Mouse (Mus musculus): ENCODE measurements around the gene Arhgap9. TPM values are rescaled to one million over a fixed set of nuclear protein-coding genes. Genes with fewer than 3 reads are reported as not detected.

The Arhgap9 gene
- polyA plus RNA-seq, 1 experiment from 2014 or later: 15.1 TPM

DNA sequence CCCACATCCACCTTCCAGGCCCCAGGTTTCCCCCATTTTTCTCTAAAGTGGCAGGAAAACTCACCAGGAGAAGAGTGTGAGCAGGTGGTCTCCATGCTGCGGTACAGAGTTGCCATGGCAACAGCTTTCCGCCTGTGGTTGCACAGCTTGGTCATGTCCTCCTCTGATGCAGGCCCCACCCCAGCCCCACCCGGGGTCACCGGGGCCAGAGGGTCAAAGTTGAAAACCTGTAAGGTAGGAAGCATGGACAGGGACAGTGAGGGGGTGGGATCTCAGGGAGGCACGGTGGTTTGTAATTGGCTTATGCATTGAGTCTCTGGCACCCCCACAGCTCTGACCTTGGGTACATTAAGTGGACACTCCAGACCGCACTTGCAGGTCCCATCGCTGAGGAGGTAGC lies 35.0 kb upstream of the Arhgap9 start:
- H3K27me3 ChIP-seq: no peaks in the 10 kb centered on the region
- H3K4me1 ChIP-seq (replicated peaks): peaks cover 56% of the 10 kb centered on the region
- peak overlapping the region; percentile 78 for H3K4me3 ChIP-seq (replicated peaks)
- no peaks in the 10 kb centered on the region for H3K9me3 ChIP-seq (replicated peaks)
- DNase-seq (no peak), ATAC-seq (ENCODE audit: low read depth) (no peak)
- peaks cover 58% of the 10 kb centered on the region for H3K36me3 ChIP-seq
- 68% methylated on average over 7 of the region's 7 CpGs for WGBS (ENCODE audit: insufficient replicate concordance)
- peak overlapping the region; percentile 96; the same call in 1 of the 2 replicates for H3K9ac ChIP-seq
- H3K4me2 ChIP-seq: peak overlapping the region; percentile 88
- peak overlapping the region; percentile 100 for H3K27ac ChIP-seq

DNA sequence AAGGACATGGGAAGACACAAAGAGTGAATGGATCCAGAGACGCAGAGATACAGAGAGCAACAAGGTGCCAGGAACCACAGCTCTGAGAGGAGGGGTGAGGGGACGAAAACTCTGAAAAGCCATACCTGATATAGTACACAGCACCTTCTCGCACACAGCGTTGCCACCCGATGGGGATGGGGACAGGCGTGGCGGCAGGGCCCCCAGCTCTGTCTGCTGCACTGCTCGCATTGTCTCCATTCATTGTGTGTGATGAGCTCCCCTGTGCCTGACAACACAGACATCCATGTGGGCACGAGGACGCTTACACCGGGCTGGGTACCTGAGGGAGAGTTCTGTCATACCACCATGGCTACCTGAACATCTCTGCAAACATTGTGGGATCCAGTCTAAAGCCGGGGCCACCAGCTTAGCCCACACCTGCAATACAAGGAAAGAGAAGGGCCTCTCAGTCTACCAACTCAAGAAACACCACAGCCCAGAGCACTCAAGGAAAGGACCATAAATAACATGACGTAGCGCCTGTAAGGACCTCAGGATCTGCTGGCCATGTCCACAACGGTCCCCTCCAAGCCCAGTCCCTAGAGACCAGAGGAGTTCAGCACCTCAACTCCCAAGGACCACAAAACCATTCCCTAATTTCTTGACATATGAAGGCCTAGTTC lies 34.4 kb upstream of the Arhgap9 start:
- H3K27ac ChIP-seq: peak overlapping the region; percentile 100
- peak overlapping the region; percentile 88 for H3K4me2 ChIP-seq
- DNase-seq (no peak), ATAC-seq (ENCODE audit: low read depth) (no peak)
- no peaks in the 10 kb centered on the region for H3K9me3 ChIP-seq (replicated peaks)
- H3K9ac ChIP-seq: peak overlapping the region; percentile 96
- 69% methylated on average over 15 of the region's 15 CpGs for WGBS (ENCODE audit: insufficient replicate concordance)
- H3K27me3 ChIP-seq: no peaks in the 10 kb centered on the region
- H3K4me1 ChIP-seq (replicated peaks): peaks cover 63% of the 10 kb centered on the region
- H3K36me3 ChIP-seq: peaks cover 52% of the 10 kb centered on the region
- peak overlapping the region; percentile 78 for H3K4me3 ChIP-seq (replicated peaks)

GRCm38 (mm10) chr10:127287936-127288293 lies 33.8 kb upstream of the Arhgap9 start:
- peak overlapping the region; percentile 78 for H3K4me3 ChIP-seq (replicated peaks)
- DNase-seq (no peak), ATAC-seq (ENCODE audit: low read depth) (no peak)
- peaks cover 52% of the 10 kb centered on the region for H3K36me3 ChIP-seq
- H3K4me1 ChIP-seq (replicated peaks): peaks cover 63% of the 10 kb centered on the region
- peak overlapping the region; percentile 96 for H3K9ac ChIP-seq
- no peaks in the 10 kb centered on the region for H3K9me3 ChIP-seq (replicated peaks)
- WGBS (ENCODE audit: insufficient replicate concordance): 1% methylated on average over 3 of the region's 3 CpGs
- peak overlapping the region; percentile 88 for H3K4me2 ChIP-seq
- H3K27me3 ChIP-seq: no peaks in the 10 kb centered on the region
- peak overlapping the region; percentile 100 for H3K27ac ChIP-seq

DNA sequence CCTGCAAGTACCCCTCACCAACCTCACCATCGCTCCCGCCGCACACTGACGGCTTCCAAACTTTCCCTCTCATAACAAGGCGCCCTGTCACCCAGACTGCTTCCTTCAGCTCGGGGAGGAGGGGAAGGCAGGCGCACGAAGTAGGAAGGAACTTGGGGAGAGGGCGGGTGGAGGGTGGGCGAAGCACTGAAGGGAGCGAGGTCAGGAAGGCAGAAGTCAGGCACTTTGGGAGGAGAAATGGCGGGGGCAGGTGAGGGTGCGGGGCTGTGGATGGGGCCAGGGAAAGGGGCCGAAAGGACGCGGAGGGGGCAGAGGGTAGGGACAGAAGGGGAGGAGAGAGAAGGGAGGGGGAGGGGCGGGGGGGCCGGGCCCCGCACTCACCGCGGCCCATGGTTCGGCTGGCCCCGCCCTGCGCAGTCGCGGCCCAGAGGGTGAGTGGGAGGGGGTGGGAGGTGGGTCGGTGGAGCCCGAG lies 33.4 kb upstream of the Arhgap9 start:
- Histone ChIP-seq H3K9ac (peak overlapping the region; percentile 96), H3K27ac (peak overlapping the region; percentile 100), H3K4me3 (replicated peaks) (peak overlapping the region; percentile 78), H3K36me3 (peaks cover 52% of the 10 kb centered on the region), H3K4me1 (replicated peaks) (peaks cover 68% of the 10 kb centered on the region), H3K4me2 (peak overlapping the region; percentile 88), H3K27me3 (no peaks in the 10 kb centered on the region), H3K9me3 (replicated peaks) (no peaks in the 10 kb centered on the region)
- ATAC-seq (ENCODE audit: low read depth): peak; percentile 0; the same call in 1 of the 2 replicates
- DNase-seq: no peak
- WGBS (ENCODE audit: insufficient replicate concordance): under 1% methylated on average over 25 of the region's 28 CpGs

DNA sequence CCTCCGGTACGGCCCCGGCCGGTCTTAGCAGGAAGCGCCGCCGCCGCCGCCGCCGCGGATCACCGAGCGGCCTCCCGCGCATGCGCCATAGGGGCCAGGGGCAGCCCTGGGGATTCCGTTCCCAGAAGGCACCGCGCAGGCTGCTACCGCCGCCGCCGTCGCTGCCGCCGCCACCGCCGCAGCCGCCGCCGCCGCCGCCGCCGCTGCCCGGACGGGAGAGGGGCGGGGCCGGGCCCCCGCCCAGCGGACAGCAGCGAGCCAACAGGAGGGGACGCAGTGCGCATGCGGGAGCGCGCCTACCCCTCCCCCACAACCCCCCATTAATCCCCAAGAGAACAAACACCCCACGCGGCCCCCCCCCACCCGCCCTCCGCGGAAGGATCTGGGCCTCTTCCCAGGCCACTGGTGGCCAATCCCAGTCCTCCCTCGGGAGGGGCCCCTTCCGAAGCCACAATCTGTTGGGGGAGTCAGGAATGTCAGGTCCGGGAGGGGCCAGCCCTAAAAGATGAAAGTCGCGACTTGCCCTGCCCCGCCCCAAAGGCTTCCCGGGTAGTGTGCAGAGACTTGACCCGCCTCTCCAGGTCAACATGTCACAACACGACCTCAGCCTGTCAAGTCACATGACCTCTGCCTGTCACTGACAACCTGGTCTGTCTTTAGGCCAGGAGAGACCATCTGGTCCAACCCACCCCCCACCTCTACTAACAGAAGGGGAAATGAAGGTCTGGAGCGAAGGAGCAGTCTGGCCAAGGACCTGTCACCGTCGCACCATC lies 32.8 kb upstream of the Arhgap9 start, which contains the start of gene Mbd6:
Gene Mbd6, minus strand, starts transcription at position 219 of the 773 bp plus-strand sequence.
- ATAC-seq (ENCODE audit: low read depth): peak; percentile 51
- under 1% methylated on average over 60 of the region's 65 CpGs for WGBS (ENCODE audit: insufficient replicate concordance)
- Histone ChIP-seq H3K27me3 (no peaks in the 10 kb centered on the region), H3K4me3 (replicated peaks) (peak within 1 kb of the TSS; percentile 78), H3K9me3 (replicated peaks) (no peaks in the 10 kb centered on the region), H3K36me3 (peaks cover 52% of the 10 kb centered on the region), H3K4me2 (peak within 1 kb of the TSS; percentile 88), H3K27ac (peak within 1 kb of the TSS; percentile 100), H3K4me1 (replicated peaks) (peaks cover 71% of the 10 kb centered on the region), H3K9ac (peak within 1 kb of the TSS; percentile 96)
- peak; percentile 90 for DNase-seq

DNA sequence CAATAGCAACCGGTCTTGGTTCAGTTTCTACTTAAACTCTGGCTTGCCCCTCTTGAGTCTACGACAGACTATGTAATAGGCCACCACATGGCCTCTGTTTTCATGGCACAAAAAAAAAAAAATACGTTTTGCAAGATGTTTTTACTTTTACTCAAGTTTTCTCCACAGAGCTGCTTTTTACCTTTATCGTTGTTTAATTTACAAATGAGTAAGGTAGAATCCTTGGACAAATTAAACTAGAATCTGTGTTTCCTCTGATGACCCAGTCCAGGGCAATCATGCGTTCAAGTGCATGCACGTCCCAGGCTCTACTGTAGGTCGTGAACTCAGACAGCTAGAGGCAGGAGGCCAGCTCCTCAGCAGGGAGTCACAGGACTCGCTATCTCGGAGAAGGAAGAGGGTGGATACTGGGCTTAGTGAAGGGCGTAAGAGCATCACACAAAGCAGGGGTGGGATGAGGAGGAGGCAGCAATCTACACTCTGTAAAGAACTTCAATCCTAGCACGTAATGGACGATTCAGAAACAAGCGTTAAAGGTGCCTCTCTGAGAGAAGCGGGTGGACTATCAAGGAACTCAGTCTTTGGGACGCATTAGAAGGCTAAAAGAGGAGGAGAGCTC lies 32.1 kb upstream of the Arhgap9 start:
- WGBS (ENCODE audit: insufficient replicate concordance): under 1% methylated on average over 15 of the region's 15 CpGs
- DNase-seq: peak; percentile 67
- Histone ChIP-seq H3K4me1 (replicated peaks) (peaks cover 78% of the 10 kb centered on the region), H3K36me3 (peaks cover 52% of the 10 kb centered on the region), H3K27me3 (no peaks in the 10 kb centered on the region), H3K9ac (peak overlapping the region; percentile 96), H3K9me3 (replicated peaks) (no peaks in the 10 kb centered on the region), H3K4me3 (replicated peaks) (peak overlapping the region; percentile 78), H3K27ac (peak overlapping the region; percentile 100), H3K4me2 (peak overlapping the region; percentile 88)
- ATAC-seq (ENCODE audit: low read depth): peak; percentile 46

DNA sequence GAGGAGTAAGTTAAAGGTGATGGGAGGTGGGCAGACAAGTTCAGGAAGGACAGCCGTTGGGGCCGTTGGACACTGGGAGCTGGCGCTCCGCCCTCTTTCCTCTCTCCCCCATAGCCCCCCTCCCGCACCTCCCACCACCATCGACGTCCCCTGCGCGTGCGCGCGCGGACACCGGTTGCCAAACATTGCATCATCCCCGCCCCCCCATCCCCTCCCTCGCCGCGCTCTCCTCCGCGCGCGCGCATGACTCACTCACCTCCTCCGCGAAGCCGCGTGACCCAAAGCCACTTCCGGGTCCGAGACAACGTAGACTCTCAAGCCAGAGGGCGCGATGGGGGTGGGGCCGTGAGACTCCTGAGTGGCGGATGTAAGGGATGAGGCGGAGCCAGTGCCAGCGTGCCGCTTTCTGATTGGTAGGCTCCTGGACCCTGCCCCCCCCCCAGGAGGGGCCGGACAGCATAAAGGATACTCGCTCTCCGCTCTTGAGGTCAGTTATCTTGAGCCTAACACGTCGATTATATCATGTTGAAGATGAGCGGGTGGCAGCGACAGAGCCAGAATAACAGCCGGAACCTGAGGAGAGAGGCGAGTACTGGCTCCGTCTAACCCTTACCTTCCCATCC lies 31.3 kb upstream of the Arhgap9 start:
- DNase-seq (peak; percentile 100), ATAC-seq (ENCODE audit: low read depth) (peak; percentile 80)
- H3K27ac ChIP-seq: peak overlapping the region; percentile 100
- no peaks in the 10 kb centered on the region for H3K27me3 ChIP-seq
- WGBS (ENCODE audit: insufficient replicate concordance): under 1% methylated on average over 43 of the region's 47 CpGs
- peak overlapping the region; percentile 96 for H3K9ac ChIP-seq
- peak overlapping the region; percentile 88 for H3K4me2 ChIP-seq
- no peaks in the 10 kb centered on the region for H3K9me3 ChIP-seq (replicated peaks)
- H3K36me3 ChIP-seq: peaks cover 52% of the 10 kb centered on the region
- H3K4me3 ChIP-seq (replicated peaks): peak overlapping the region; percentile 78
- H3K4me1 ChIP-seq (replicated peaks): peaks cover 79% of the 10 kb centered on the region

- Histone ChIP-seq H3K27me3 (no peaks in the 10 kb centered on the region), H3K36me3 (peaks cover 52% of the 10 kb centered on the region), H3K27ac (peak overlapping the region; percentile 100), H3K4me2 (peak overlapping the region; percentile 88), H3K9me3 (replicated peaks) (no peaks in the 10 kb centered on the region), H3K4me1 (replicated peaks) (peaks cover 71% of the 10 kb centered on the region), H3K4me3 (replicated peaks) (peak overlapping the region; percentile 78), H3K9ac (peak overlapping the region; percentile 84)
- ATAC-seq (ENCODE audit: low read depth) (peak; percentile 35), DNase-seq (peak; percentile 74)
- WGBS (ENCODE audit: insufficient replicate concordance): 2% methylated on average over 19 of the region's 19 CpGs
These were observed 30.6 kb upstream of the Arhgap9 start for GRCm38 (mm10) chr10:127290930-127291880.

DNA sequence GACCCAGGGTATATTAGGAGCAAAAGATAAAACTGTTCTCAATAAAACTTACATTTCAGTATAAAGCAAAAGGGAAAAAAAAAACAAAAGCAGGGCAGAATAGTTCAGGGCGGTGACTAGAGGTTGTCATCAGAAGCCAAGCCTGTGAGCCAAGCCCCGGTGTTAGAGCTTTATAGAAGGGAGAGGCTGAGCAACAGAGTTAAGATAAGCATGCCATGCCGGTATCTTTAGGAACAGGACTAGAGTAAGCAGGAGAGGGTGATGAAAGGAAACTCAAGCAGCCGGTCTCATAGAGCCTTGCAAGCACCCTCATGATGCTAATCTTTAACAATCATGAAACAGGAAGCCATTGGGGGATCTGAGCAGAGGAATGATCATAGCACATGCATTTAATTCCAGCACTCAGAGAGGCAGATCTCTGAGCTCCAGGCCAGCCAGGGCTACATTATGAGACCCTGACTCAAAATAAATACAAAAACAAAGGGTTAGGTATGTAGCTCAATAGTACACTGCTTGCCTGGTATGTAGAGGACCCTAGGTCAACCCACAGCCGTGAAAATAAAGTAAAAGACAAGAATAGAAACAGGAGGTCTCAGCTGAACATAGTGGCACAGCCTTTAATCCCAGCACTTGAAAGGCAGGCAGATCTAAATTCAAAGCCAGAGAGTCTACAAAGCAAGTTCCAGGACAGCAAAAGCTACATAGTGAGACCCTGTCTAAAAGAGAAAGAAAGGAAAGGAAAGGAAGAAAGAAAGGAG lies 29.7 kb upstream of the Arhgap9 start:
- DNase-seq: peak; percentile 75
- Histone ChIP-seq H3K9me3 (replicated peaks) (no peaks in the 10 kb centered on the region), H3K9ac (peak overlapping the region; percentile 84), H3K4me1 (replicated peaks) (peaks cover 63% of the 10 kb centered on the region), H3K27me3 (no peaks in the 10 kb centered on the region), H3K4me3 (replicated peaks) (peak overlapping the region; percentile 78), H3K36me3 (peaks cover 52% of the 10 kb centered on the region), H3K27ac (peak overlapping the region; percentile 100), H3K4me2 (peak overlapping the region; percentile 88)
- peak; percentile 63 for ATAC-seq (ENCODE audit: low read depth)
- 7% methylated on average over 5 of the region's 5 CpGs for WGBS (ENCODE audit: insufficient replicate concordance)
